Mouse (Mus musculus) MEL (cell line): ENCODE measurements around the gene Fbxo41.

Experiments used
- ETS1 ChIP-seq: IDR thresholded peaks from 2 replicates; pipeline ENCODE4 v1.6.1; 2012; ENCODE audit warnings: low read depth, mild to moderate bottlenecking, inconsistent platforms, low read length, improper control_type of control experiment, moderate library complexity
- GATA1 ChIP-seq: IDR thresholded peaks from 2 replicates; pipeline ENCODE4 v1.6.1; 2011; ENCODE audit warnings: low read depth, low read length, improper control_type of control experiment
- MAX ChIP-seq: IDR thresholded peaks from 2 replicates; pipeline ENCODE4 v1.6.1; 2011; ENCODE audit warnings: low read length, improper control_type of control experiment
- POLR2A ChIP-seq, 2 experiments: IDR thresholded peaks; 2 replicates each; pipeline ENCODE4 v1.6.1; 2011 to 2012; ENCODE audit warnings: low read length in 2 of 2, mild to moderate bottlenecking in 2 of 2, control low read depth in 1 of 2, improper control_type of control experiment in 1 of 2, low read depth in 1 of 2, moderate library complexity in 1 of 2; ENCODE audit not compliant: control insufficient read depth in 1 of 2, insufficient read depth in 1 of 2, poor library complexity in 1 of 2
- TAL1 ChIP-seq: IDR thresholded peaks from 2 replicates; pipeline ENCODE4 v1.6.1; 2012; ENCODE audit warnings: mild to moderate bottlenecking, inconsistent platforms, low read length, moderate library complexity, mixed read lengths

- TF ChIP-seq GATA1 (no peak), TAL1 (no peak), POLR2A (IDR thresholded peaks at IDR 0.05; ENCODE audit: control insufficient read depth in 1 of 2, insufficient read depth in 1 of 2, low read depth in 1 of 2, low read length in 2 of 2, poor library complexity in 1 of 2) (no peak), ETS1 (no peak), MAX (no peak)
Measured at GRCm38 (mm10) chr6:85501571-85502102, 1.2 kb downstream of the Fbxo41 start.
